Mouse (Mus musculus) layer of hippocampus, postnatal 25 days (tissue): ENCODE results near the gene Slc24a3. TPM values are rescaled to one million over a fixed set of nuclear protein-coding genes. Genes with fewer than 3 reads are reported as not detected.

ENCODE experiments used
- DNase-seq, 2 experiments: peaks; one replicate each; pipeline ENCODE4 v3.0.0; 2022; ENCODE audit warnings: mixed read lengths in 2 of 2, low spot score in 1 of 2; ENCODE audit errors: extremely low spot score in 1 of 2
- total RNA-seq, 2 experiments: library from RNA; stranded (reverse); gene quantifications; 2 replicates each; pipeline ENCODE4 v1.2.3; 2021

Slc24a3 gene
- total RNA-seq, 2 experiments from 2014 or later: 199 to 201 TPM

DNA sequence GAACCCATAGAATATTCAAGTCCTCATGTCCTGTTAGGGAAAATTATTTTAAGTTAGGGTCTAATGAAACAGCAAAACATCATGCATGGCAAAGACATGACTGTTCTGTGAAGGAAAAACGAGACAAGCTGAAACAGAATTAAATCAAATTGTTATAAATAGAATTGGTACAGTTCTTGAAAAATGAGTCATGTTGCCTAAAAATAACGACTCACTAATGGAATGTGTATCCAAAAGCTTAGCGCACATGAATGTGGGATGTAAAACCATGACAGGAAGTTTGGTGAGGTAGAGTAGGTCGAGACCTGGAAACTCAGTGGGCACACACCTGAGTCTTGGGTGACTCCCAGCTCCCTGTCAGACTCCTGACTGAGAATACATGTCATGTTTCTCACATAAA, 502.6 kb downstream of the Slc24a3 start:
- DNase-seq: no peak

DNA sequence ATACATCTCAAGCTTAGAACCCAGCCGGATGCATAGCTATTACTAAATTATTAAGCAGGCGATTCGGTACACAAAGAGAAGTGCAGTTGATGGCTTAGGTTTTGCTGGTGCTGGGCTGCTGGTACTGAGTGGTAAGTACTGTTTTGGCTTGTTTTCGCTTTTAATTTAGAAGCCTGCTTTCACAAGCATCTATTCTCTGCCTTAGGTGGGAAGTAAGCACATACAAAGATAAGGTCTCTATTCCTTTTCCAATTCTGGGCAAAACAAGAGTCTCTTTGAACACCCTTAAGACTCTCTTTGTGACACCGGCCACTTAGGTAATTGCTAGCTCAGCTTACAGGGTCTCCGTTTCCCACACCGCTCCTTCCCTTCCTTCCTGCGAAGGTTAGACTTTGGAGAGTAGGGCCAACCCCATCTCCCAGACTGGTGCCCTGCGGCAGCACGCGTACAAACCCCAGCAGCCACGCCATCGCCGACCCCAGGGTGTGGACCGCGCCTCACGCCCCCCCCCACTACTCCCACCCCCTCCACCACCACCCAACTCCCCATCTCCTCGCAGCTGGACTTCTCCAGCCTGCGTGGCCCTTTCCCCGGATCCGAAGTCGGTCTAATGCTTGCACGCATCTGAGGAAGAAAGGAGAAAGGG, 507.1 kb downstream of the Slc24a3 start:
- no peak for DNase-seq

DNA sequence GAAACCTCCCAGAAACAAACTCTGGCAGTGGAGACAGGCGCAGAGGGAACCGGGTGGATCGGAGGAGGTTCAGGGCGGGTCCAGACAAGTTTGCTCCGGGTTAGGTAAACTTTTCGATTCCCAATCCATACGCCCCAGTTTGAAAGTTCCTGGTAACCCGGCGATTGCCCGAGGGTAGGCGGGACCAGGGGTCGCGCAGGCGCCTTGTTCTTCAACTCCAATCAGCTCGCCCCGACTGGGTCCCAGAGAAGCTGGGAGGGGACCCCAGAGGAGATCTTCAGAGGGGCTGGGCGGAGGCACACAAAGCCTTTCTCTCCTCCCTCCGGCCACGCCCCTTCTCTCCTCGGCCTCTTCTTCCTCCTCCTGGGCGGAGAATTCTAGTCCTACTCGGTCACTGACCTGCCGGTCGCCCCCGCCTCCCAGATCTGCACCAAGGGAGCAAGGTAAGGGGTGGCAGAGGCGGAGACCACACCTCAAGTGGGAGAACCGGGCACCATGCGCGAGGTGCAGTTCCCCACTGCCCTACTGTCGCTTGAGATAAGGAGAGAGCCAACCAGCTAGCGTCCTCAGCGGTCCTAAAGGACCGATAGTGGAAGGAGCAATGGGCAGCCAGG, 507.7 kb downstream of the Slc24a3 start, which contains the start of gene Rin2:
TSS of gene Rin2 (plus strand) at position 74 of the 614 bp plus-strand sequence.
- peak in 1 of 2 experiments; percentile 20 for DNase-seq

DNA sequence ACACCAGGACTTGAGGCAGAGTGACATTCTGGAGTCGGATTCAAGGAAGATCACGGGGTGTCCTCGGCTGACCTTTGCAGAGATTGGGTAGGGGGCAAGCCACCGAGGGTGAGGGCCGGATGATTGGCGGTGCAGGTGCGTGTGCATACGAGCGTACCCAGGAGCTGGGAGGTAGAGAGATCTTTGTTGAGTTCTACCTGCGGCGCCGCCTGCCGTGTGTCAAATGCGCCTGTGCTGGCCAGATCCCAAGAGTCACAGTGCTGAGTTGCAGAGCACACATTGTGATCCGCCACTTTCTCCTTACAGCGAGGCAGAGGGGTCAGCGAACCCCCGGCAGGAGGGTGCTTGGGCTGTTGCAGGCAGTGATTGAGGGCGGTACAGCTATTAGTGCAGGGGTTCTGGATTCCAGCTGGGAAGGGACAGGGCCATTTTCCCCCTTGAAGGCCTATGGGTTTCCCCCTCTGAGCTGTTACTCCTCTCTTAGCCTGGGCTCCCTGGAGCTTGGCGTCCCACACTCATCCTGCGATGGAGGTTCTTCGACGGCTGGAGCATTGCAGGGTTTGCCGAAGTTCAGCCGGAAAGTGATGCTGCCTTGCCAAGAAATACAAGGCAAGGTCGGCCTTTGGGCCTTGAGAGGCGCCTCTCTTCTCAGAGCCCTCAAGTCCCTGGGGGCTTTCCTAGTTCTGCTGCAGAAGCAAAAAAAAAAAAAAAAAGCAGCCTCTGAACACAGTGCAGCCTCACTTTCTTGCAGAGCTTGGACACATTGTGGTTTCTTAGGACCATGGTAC, 508.4 kb downstream of the Slc24a3 start:
- DNase-seq: peak in 1 of 2 experiments; percentile 18

DNA sequence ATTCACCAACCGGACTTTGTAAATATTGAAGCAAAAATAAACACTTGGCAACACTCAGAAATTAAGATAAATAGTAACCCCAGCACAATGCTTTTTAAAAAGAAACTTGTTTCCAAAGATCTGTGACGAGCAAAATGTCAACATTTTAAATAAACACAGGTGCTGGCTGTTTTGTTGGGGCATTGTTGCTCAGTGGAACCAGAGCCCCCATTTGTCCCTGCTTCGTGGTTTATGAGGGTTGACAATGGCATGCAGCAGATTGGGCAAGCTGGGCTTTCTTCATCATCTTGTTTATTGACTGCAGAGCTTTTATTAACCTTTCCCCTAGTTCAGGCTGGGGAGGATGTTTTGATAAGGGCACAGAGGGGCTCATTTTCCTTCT, 509.0 kb downstream of the Slc24a3 start:
- no peak for DNase-seq

DNA sequence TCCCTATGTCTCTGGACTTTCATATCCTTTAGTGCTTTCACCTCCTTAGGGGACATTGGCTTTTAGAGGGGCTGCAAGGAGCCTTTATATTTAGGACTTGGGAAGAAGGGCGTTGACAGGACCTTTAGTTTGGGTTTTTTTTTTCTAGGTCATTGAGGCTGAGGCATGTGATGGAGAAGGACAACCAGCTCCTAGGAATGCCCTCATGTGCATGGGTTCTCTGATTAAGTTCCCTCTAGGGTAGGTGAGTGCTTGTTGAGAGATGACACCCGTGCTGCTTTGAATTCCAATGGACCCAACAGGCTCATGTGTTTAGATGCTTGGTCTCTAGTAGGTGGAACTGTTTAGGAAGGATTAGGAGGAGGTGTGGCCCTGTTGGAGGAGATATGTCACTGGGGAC, 509.4 kb downstream of the Slc24a3 start:
- no peak for DNase-seq

DNA sequence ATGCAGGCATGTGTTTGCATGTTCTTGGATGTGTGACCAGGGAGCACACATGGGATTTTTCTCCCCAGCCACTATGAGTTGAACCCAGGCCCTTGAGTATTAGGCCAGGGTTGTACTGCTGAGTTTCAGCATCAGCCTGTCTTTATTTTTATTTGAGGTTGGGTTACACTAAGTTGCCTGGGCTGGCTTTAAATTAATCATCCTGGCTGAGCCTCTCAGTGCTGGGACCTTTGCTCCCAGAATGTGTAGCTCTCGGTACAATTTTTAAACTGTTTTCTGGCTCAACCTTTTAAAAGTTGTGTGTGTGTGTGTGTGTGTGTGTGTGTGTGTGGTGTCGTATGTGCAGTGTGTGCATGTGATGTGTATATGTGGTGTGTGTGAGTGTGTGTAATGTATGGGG, 512.6 kb downstream of the Slc24a3 start:
- DNase-seq: no peak

DNA sequence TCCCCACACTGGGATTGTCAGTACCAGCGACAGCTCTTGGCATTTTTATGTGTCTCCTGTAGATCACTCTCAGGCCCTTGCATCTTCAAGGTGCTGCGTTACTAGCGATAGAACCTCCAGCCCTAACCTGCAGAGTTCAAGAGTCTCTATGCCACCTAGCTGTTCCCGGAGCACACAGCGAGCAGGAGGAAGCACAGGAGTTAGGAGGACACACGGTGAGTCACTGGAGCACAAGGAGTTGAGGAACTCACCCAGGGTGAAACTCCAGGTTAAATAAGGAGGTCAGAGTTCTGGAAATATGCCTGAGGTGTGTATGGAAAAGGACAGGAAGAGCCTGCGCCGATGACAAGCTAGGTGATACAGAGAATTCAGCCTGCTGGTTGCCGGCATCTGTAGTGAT, 513.2 kb downstream of the Slc24a3 start:
- DNase-seq: no peak

DNA sequence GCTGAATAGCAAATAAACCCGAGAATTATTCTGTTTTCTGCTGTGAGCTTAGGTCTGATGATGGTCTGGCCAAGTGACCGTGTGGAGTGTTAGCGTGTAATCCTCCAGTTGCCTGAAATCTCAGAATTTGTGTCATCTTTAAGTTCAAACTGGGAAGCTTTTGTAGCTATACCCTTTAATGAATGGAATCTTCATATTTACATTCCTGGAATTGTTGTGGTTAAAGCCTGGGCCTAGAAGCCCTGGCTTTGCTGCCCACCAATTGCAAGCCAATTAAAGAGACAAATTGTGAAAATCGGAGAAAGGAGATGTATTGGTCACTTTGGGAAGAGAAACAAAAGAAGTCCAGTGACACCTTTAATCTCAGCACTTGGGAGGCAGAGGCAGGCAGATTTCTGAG, 514.1 kb downstream of the Slc24a3 start:
- no peak for DNase-seq

DNA sequence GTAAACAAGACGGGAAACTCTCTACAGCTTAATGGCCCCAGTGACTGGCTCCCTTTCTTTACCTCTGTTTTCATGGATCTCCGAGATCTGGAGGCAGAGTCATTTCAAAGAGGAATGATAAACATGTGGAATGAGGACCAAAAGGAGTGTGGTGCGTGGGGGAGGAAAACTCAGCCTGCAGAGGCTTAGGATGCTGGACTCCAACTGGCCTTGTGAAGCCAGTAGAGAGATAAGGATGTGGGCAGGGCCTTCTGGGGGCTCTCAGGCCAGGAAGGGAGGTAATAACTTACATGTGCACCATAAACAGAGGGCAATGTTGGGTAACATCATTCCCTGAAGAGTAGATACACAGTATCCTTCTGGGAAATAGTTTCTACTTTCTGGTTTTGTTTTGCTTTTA, 515.4 kb downstream of the Slc24a3 start:
- no peak for DNase-seq

DNA sequence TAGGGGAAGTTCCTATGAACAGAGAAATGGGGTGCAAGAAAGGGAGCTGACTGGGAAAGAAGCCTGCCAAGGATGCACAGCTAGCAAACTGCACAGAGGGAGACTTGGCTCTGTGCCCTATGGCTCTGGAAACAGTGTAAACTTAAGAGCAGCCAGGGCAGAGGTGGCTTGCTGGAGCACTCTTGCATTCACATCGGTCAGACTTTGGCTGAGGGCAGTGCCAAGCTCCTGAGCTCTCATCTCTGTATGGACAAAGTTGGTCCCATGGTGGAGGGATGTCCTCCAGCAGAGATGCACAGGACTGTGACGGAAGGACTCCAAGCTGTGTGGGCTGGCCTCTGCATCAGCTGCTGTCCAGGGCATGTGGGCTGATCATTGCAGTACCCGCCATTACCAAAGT, 516.0 kb downstream of the Slc24a3 start:
- DNase-seq: no peak

DNA sequence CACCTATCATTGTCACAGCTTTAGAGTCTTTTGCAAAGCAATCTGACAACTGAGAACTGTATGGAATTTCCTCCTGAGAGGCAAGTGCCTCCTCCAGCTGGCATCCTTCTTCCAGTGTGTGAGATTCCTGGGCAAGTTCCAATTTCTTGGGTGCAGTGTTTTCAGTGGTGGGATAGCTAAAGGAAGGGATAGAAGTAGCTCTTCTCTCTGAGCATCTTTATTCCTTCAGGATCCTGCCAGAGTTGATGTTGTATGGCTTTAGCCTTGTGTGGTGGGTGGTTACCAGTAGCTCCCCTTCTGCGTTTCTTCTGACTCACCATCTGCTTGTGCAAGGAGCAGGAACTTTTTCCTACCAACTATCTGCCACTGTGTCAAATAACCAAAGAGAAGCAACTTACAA, 516.6 kb downstream of the Slc24a3 start:
- no peak for DNase-seq

DNA sequence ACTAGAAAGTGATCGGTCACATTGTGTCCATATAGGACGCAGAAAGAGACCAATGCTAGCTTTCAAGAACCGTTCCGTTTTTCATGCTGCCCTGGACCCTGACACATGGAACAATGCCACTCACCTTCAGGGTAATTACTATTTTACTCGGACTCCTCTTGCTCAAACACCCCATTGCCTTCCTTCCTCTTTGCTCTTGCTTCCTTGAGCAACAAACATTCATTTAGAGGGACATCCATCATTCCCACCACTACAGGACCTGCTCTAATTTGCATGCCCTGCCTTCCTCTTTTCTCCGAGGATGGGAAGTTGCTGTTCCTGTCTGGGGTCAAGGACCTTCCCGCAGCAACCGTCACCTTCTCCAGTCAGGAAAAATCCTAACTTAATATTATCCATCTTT, 517.3 kb downstream of the Slc24a3 start:
- no peak for DNase-seq

DNA sequence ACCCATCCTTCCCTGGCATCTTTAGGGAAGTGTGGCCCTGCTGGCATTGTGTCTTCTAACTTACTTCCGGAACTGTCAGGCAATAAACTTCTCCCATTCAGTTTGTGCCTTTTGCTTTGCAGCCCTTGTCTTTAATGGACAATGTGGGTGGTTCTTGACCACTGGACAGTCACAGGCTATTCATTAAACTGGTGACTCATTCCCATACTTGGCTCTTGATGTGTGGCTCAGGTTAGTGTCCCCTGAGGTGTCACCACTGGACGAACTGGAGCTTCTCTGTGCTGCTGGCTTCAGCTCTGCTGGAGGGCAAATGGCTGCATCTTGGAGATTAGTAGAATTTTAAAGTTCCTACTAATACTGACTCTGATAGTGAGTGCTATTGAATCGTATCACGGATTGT, 518.5 kb downstream of the Slc24a3 start:
- no peak for DNase-seq

DNA sequence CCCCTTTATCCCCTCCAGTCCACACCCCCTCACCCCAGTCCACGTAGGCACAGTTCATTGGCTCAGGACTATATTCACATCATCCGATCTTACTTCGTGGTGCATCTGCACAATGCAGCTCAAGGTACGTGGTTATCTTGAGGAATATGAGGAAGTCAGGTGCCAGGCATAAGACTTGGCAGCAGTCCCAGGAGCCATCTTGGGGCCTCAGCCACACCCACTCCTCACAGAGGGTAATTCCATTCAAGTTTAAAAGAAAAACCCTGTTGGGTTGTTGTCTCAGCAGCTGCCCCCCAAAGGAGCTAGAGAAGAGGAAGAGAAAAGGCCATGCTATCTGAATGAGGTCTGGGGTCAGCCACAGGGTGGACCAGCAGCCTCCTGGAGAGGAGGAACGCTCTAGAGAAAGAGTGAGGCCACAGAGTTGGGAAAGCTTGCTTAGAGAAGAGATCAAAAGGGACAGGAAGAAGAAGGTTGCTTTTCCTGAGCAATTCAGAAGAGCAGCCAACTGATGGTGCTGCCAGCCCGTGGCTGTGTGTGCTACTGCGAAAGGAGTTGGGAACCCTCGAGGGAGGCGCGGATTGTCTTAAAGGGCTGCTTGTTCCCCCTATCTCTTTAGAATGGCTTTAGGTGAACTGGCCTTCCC, 523.9 kb downstream of the Slc24a3 start:
- no peak for DNase-seq
